Mouse (Mus musculus) C2C12 (cell line): ENCODE measurements around the gene Map3k14.

ENCODE experiments used
- CEBPB ChIP-seq: IDR thresholded peaks from one replicate; pipeline ENCODE4 v1.6.1; 2011; ENCODE audit warnings: low read depth, mild to moderate bottlenecking, control low read depth, moderate library complexity
- CTCF ChIP-seq: IDR thresholded peaks from one replicate; pipeline ENCODE4 v1.5.1; 2011; ENCODE audit not compliant: control insufficient read depth, insufficient read depth, insufficient read length
- FOSL1 ChIP-seq: IDR thresholded peaks from one replicate; pipeline ENCODE4 v1.8.0; 2011; ENCODE audit warnings: mild to moderate bottlenecking, low read length; ENCODE audit not compliant: poor library complexity, insufficient read depth, severe bottlenecking
- MAX ChIP-seq: IDR thresholded peaks from one replicate; pipeline ENCODE4 v1.6.1; 2011; ENCODE audit warnings: mild to moderate bottlenecking, control low read depth
- MYOD1 ChIP-seq: IDR thresholded peaks from one replicate; pipeline ENCODE4 v1.6.1; 2011; ENCODE audit warnings: low read depth; ENCODE audit not compliant: control insufficient read depth, insufficient read length
- MYOG ChIP-seq: IDR thresholded peaks from one replicate; pipeline ENCODE4 v1.6.1; 2011; ENCODE audit not compliant: control insufficient read depth, insufficient read length; ENCODE audit errors: extremely low read depth
- USF1 ChIP-seq: IDR thresholded peaks from one replicate; pipeline ENCODE4 v1.6.1; 2011; ENCODE audit warnings: low read depth, mild to moderate bottlenecking, control low read depth, moderate library complexity

- TF ChIP-seq CEBPB (no peak), CTCF (no peak), MAX (no peak), MYOD1 (no peak), USF1 (no peak), FOSL1 (no peak), MYOG (no peak)
These were observed 25.6 kb upstream of the Map3k14 start for GRCm38 (mm10) chr11:103292890-103293287.
